Mouse (Mus musculus): Measurements from ENCODE around the gene Nudt6.

DNA sequence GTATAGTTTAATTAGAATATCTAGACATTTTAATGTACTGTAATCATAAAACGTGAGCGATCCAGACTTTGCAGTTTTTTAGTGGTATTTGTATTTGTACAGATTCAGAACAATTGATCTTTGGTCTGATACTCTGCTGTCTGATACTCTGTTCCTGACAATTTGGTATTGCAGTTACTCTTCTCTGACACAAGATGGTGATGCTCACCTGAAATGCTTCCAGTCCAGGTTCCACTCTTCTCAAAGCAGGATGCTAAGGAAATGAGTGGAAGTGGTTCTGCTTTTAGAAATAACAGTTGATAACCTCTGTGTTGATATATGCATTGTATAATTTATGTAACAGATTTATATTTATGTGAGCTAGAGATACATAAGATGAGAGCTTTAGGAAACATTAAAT lies 48.2 kb upstream of the Nudt6 start:
- TF ChIP-seq POLR2A (IDR thresholded peaks at IDR 0.05; ENCODE audit: borderline replicate concordance, insufficient read depth, low read length), result no peak
- TF ChIP-seq CTCF (IDR thresholded peaks at IDR 0.05; ENCODE audit: borderline replicate concordance, insufficient read depth, low read depth, low read length), result 0 out of 2 replicates have a peak, but pooled peaks have one; percentile 17
